Mouse (Mus musculus) left cerebral cortex, adult 8-10 months (tissue): ENCODE results near the gene Usp48. TPM values are rescaled to one million over a fixed set of nuclear protein-coding genes. Genes with fewer than 3 reads are reported as not detected.

Experiments used
- DNase-seq, 2 experiments: peaks; one replicate each; pipeline ENCODE4 v3.0.0; 2022; ENCODE audit warnings: low spot score in 2 of 2
- total RNA-seq, 4 experiments: library from RNA; stranded (reverse); gene quantifications; 2 replicates each; pipeline ENCODE4 v1.2.4; 2022

Gene Usp48
- total RNA-seq, 4 experiments from 2014 or later: 127 to 138 (median 131) TPM

GRCm38 (mm10) chr4:137661078-137661450, 67.5 kb downstream of the Usp48 start:
- DNase-seq: no peak

DNA sequence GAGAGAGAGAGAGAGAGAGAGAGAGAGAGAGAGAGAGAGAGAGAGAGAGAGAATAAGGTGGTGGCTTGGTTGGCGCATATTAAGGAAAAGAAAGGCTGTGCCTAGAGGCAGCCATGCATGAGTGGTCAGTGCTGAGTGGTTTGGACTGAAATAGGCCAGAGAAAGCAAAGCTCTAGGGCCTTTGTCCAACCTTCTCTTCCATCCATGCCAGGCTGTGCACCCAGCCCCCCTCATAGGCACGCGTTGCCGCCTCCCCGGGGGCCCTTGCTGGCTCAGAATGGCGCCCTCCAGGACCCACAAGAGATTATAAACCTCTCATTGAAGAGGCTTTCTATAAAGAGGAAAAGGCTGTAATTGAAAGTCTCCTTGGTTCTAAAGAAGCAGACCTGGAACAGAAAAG, 68.0 kb downstream of the Usp48 start:
- no peak for DNase-seq

DNA sequence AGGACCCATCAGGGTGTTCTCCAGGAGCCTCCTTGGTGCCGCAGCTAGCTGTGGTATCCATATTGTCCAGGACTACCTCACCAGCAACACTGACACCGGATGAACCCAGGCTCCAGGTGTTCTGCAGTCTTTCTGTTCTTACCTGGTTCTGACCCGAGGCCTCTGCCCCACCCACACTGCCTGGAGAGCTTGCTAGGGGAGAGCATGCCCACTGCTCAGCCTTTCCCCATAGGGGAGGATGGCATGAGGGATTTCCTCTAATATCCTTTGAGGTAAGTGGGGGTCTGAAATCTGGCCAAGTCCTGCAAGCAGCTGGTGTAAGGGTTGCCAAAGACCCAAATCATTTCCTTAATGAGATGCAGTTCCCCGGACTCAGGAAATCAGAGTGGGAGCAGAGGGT, 69.9 kb downstream of the Usp48 start:
- no peak for DNase-seq

DNA sequence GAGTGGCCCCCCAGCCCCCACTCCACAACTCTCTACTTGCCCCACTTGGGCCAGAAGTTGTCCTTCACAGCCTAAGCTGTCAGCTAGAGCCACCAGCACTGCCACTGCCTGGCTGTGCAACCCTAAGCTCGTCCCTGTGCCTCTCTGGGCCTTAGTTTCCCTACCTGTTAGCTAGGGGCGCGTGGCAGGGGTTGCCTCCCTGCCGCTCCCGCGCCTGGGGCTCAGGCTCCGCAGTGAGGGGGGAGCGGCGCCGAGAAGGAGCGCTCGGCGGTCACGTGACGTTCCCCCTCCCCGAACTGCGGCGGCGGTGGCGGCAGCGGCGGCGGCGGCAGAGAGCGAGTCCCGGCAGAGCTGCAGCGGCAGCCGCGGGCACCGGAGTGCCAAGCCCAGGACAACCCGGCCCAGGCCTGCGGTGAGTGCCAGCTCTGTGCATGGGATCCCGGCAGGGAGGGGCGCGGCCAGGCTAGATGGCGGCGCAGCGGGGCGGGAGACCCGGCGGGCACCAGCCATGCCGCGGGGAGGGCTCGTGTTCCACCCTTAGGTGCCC, 71.0 kb downstream of the Usp48 start, which contains the start of gene Rap1gap:
Rap1gap (plus strand) TSS at position 294 of the 547 bp plus-strand sequence.
- DNase-seq: peak; percentile 66 to 67

DNA sequence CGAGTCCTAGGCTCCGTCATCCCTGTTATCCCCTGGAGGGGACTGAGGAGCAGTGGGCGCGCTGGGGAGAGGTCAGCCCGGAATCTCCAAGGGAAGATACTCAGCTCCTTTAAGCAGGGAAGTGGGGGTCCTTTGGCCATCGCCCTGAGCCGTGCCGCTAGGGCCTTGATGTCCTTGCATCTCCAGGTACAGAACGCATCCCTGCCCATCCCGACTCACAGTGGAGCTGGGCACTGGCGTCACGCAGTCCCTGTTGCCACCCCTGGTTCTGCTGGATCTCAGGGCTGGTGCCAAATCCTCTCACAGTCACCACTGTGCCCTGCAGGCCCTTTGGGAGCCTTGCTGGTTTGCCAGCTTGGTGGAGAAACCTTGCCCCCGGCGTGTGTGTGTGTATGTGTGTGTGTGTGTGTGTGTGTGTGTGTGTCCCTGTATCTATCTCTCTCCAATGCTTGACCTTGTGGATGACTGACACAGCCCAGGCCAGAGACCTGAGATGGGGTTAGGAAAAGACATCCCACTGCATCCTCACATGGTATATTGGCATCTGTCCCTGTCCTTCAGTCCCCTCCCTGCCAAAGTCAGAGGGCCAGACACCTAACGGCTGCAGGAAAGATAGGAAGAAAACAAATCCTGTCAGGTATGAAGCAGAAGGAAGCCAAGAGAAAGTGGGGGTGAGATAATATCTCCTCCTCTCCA, 71.6 kb downstream of the Usp48 start:
- peak in 1 of 2 experiments; percentile 56 for DNase-seq

DNA sequence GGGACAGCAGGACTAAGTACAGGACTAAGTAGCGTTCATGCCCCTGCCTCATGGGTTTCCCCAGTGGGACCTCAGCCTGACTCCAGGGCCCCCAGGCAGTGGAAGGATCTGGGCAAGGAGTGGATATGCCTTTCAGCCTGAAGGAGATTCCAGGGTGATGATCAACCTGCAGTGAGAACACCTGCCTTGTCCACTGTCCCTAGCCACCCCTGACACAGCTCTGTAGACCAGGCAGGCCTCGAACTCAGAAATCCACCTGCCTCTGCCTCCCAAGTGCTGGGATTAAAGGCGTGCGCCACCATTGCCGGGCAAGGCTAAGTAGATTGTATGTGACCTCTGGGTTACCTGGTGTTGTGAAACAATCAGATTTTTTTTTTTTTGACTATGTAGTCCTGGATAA, 72.2 kb downstream of the Usp48 start:
- no peak for DNase-seq

- DNase-seq: no peak
These were observed 72.9 kb downstream of the Usp48 start for GRCm38 (mm10) chr4:137666283-137666957.

DNA sequence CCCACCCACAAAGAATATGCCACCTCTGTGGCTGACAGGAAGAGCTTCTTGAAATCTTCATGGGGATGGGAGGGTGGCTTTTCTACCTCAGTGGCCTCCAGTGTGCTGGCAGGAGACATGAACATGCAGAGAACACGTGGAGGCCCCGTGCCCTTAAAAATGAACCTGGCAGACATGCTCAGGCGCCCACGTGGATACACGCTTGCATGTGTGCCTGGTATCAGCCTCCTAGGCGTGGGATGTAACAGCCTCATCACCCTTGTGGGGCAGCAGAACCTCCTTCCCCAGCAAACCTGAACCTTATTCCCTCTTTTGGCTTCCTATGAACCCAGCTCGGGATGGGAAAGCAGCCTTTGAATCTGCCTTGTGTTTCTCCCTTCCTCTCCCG, 73.4 kb downstream of the Usp48 start:
- DNase-seq: peak in 1 of 2 experiments; percentile 75

- DNase-seq: no peak
These were observed 74.2 kb downstream of the Usp48 start for GRCm38 (mm10) chr4:137667747-137668146.

DNA sequence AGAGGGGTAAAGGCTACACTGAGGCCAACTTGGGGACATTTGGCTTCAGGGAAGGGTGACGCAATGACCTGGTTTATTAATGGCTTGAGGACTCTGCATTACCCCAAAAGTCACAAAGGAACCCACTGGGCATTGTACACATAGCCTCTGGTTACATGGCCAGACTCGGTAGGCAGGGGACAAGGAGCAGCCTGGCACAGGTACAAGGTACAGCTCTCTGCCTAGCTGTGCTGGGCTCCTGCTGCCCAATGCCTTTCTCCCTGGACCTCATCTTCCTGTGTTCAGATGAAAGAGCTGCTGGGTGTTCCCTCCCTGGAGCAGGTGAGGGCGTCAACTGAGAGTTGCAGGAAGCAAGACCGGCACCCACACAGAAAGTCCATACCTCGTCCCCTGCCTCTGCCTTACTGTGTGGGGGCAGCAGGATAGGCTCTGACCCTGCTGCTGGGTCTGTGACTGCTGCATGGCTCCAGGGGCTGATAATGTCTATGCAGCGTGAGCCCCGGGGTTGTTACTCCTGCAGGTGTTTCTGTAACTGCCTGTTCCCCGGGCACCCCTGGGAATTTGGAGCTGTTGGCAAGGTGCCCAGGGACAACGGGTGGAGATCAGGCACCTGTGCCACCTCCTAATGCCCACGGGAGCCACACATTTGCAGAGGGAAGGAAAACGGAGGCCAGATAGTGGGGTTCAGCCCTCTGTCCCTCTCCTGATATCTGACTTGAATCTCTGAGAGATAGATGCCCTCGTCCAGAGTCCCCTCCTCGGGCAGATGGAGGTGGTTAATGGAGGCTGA, 78.4 kb downstream of the Usp48 start:
- DNase-seq: no peak

GRCm38 (mm10) chr4:137675566-137675965, 82.0 kb downstream of the Usp48 start:
- no peak for DNase-seq

- DNase-seq: peak in 1 of 2 experiments; percentile 81
These were observed 82.5 kb downstream of the Usp48 start for GRCm38 (mm10) chr4:137676057-137676456.

DNA sequence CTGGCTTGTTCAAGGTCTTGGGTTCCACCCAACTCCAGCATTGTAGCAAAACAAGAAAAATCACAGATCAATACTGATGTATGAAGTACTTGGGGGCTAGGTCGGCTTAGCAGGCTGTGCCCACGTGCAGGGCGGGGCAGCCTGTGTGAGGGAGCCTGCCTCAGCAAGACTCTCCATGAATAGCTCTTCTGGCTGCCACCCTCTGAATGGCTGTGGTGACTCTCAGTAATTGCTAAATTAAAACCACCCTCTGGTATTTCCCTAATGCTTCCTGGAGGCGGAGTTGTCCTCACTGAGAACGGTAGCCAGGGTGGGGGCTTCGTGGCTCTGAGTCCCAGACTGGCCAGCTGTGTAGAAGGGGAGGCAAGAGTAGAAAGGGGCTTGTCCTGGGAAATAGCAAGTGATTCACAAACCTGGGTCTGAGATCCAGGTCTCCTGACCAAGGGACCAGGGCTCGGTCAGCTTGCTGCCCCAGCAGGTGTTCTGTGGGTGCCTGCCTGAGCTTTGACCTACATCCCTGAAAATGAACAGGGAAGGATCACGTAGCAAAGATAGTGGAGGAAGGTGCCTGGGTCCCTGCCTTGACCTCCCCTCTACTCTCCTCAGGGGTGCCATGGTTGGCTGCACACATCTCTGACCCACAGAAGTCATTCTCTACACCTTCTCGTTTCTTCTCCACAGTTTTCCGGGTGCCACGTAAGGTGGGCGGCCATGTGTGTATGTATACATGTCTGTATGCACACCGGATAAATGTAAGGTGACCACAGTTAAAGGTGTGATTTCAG, 83.3 kb downstream of the Usp48 start:
- DNase-seq: no peak

DNA sequence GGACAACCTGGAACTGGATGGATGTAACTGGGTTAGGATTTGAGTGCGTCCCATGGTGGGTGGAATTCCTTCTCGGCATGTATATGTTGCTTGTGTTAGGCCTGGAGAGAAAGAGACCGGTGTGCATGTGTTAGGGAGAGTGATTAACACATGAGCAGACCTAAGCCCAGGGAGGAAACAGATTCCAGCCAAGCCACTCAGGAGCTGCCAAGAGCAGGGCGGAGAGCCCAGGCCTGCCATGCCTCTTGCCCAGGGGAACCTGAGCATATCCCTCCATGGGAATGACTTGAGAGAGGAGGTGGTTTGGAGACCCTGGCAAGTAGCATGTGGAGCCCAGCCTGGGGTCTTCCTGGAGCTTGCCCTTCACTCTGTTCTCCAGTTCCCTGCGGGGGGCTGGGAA, 84.4 kb downstream of the Usp48 start:
- no peak for DNase-seq

DNA sequence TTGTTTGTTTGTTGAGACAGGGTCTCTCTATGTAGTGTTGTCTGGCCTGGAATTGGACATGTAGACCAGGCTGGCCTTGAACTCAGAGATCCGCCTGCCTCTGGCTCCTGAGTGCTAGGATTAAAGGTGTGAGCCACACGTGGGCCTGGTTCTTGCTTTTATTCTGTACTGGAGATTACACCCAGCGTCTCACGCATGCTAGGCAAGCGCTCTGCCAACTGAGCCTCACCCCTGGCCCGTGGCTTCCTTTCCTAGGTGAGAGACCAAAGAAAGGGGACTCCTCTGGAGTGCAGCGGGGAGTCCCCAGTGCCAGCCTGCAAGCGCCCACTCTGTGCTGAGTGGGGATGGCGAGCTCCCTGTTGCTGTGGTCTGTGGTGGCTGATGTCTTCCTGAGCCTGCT, 85.0 kb downstream of the Usp48 start:
- DNase-seq: no peak

- no peak for DNase-seq
These were observed 86.5 kb downstream of the Usp48 start for GRCm38 (mm10) chr4:137679979-137680550.

GRCm38 (mm10) chr4:137680721-137681120, 87.2 kb downstream of the Usp48 start:
- no peak for DNase-seq

- peak in 1 of 2 experiments; percentile 86 for DNase-seq
These were observed 88.0 kb downstream of the Usp48 start for GRCm38 (mm10) chr4:137681408-137682104.

GRCm38 (mm10) chr4:137682961-137683453, 89.5 kb downstream of the Usp48 start:
- DNase-seq: no peak

GRCm38 (mm10) chr4:137684830-137685343, 91.3 kb downstream of the Usp48 start:
- no peak for DNase-seq
